Mouse (Mus musculus): ENCODE results near the gene Sestd1. TPM values are rescaled to one million over a fixed set of nuclear protein-coding genes. Genes with fewer than 3 reads are reported as not detected.

The Sestd1 gene
- polyA plus RNA-seq, 1 experiment from 2014 or later, result 14.7 TPM

DNA sequence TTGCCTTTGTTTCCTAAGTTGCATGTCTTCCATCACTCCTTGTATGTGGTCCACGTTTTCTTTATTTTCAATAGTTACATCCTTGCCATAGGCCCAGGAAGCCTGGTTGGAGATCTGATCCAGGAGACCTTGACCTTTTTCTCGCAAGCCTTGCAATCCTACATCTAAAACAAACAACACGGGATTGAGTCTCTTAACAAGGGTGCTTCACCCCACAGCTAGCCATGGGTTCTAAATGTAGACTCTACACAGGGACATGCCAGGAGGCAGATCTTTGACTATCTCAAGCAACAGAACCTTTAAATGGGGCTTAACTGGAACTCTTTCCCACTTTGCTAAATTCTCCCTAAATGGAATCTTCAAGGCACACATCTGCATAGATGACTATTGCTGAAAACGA is 83.6 kb downstream of the Sestd1 start:
- Histone ChIP-seq H3K4me1 (no peaks in the 10 kb centered on the region), H3K27me3 (ENCODE audit: low read depth, poor library complexity, severe bottlenecking) (no peaks in the 10 kb centered on the region), H3K9me3 (replicated peaks) (no peaks in the 10 kb centered on the region), H3K4me3 (no peak overlapping the region), H3K36me3 (peaks cover 59% of the 10 kb centered on the region), H3K27ac (replicated peaks) (no peak overlapping the region)
- DNase-seq (ENCODE audit: low spot score), result no peak
- WGBS, result 89% methylated on average over 4 of the region's 4 CpGs

DNA sequence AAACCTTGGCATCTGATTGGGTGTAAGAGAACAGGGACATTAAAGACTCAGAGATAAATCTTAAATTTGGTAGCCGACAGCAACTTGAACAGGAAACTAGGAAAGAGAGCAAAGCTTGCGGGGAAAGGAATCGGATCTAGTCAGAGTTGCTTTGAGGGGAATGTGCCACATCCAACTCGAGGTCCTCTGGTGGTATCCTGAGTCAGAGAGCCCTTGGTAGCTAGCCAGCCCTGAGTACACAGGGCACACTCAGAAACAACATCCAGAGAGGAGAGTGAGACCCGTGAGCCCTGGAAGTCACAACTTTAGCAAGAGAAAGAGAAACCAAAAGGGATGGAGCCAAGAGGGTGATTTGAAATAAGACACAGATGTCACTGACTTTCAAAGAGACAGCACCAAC is 85.3 kb downstream of the Sestd1 start:
- no peak for DNase-seq (ENCODE audit: low spot score)

DNA sequence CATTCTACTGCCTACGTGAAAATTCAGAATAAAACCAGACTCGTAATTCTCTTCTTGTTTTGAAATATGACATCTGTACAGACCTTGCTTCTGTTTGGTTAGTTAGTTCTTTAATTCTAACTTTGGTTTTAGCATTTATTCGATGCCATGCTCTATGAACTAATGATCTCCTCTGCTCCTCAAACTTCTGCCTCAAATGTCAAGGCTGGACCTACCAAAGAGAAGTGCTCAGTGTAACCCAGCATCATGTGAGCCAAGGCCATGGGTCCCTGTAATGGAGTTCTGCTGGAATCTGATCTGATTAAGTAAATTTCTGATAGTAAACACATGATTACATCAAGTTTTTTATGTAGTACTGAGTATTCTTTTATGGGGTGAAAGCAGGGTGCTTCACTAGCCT is 88.6 kb downstream of the Sestd1 start:
- DNase-seq (ENCODE audit: low spot score), result no peak
- no peaks in the 10 kb centered on the region for H3K9me3 ChIP-seq (replicated peaks)
- 92% methylated on average over 3 of the region's 3 CpGs for WGBS
- H3K27me3 ChIP-seq (ENCODE audit: low read depth, poor library complexity, severe bottlenecking), result no peaks in the 10 kb centered on the region
- no peak overlapping the region for H3K27ac ChIP-seq (replicated peaks)
- peaks cover 80% of the 10 kb centered on the region for H3K36me3 ChIP-seq
- no peaks in the 10 kb centered on the region for H3K4me1 ChIP-seq
- no peak overlapping the region for H3K4me3 ChIP-seq

More for the DNA sequence above, 85.3 kb downstream of the Sestd1 start:
- H3K4me3 ChIP-seq, result no peak overlapping the region
- no peaks in the 10 kb centered on the region for H3K9me3 ChIP-seq (replicated peaks)
- H3K27me3 ChIP-seq (ENCODE audit: low read depth, poor library complexity, severe bottlenecking), result no peaks in the 10 kb centered on the region
- no peaks in the 10 kb centered on the region for H3K4me1 ChIP-seq
- no peak overlapping the region for H3K27ac ChIP-seq (replicated peaks)
- WGBS, result 84% methylated on average over 5 of the region's 5 CpGs
- peaks cover 72% of the 10 kb centered on the region for H3K36me3 ChIP-seq

DNA sequence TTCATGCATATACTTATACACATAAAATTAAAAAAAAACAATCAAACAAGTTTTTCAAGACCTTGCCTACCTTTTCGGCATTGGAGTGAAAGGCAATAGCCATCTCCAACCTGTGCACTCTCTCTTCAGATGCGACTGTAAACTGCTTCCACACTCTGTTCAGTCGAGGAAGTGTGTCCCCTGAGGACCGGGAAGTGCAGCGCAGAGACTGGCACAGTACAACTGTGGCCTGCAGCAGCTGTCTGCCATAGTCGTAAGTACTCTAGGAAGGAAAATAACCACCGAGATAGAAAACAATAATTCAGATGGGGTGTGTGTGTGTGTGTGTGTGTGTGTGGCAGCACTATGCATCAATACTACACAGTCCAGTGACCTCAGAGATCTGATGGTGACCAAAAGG is 89.5 kb downstream of the Sestd1 start:
- Histone ChIP-seq H3K9me3 (replicated peaks) (no peaks in the 10 kb centered on the region), H3K4me1 (no peaks in the 10 kb centered on the region), H3K27ac (replicated peaks) (no peak overlapping the region), H3K27me3 (ENCODE audit: low read depth, poor library complexity, severe bottlenecking) (no peaks in the 10 kb centered on the region), H3K36me3 (peaks cover 78% of the 10 kb centered on the region), H3K4me3 (no peak overlapping the region)
- DNase-seq (ENCODE audit: low spot score), result no peak
- WGBS, result 96% methylated on average over 7 of the region's 7 CpGs

DNA sequence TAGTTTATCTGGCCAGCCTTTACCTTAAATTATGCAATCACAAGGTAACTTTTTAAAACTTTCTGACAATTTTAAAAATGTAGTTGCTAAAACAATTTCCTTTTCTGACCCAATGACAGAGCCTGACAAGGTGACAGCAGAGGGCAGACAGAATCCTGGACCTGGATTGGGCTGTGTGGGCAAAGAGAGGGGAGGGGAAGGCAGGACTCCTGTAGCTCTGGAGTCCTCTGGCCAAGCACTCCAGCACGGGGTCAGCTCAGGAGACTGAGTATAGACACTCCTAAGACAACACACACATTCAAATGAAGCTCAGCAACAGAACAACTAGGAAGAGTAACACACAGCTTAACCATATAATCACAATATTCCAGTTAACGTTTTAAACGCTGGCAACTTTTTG is 90.1 kb downstream of the Sestd1 start:
- DNase-seq (ENCODE audit: low spot score), result peak; percentile 4
- WGBS, result 90% methylated on average over 3 of the region's 3 CpGs
- Histone ChIP-seq H3K4me3 (no peak overlapping the region), H3K27ac (replicated peaks) (no peak overlapping the region), H3K4me1 (no peaks in the 10 kb centered on the region), H3K9me3 (replicated peaks) (no peaks in the 10 kb centered on the region), H3K27me3 (ENCODE audit: low read depth, poor library complexity, severe bottlenecking) (no peaks in the 10 kb centered on the region), H3K36me3 (peaks cover 77% of the 10 kb centered on the region)

DNA sequence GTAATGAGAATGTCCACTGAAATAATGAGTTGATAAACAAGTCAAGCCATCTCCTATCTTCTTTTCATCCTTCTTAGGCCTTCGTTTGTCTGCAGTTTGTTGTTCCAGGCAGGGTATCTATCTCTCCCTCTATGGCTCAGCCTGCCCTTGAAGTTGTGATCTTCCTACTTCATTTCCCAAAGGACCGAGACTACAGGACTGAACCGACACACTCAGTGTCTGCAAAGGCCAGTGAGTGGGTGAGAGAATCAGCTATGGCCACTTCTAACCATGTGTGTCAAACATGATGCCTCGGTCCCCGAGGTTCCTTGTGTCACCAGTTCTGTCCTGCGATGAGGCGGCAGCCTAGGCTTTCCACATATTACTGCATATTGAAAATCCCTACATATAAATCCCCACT is 90.7 kb downstream of the Sestd1 start:
- DNase-seq (ENCODE audit: low spot score), result peak; percentile 10
- Histone ChIP-seq H3K4me3 (no peak overlapping the region), H3K9me3 (replicated peaks) (no peaks in the 10 kb centered on the region), H3K36me3 (peaks cover 75% of the 10 kb centered on the region), H3K27me3 (ENCODE audit: low read depth, poor library complexity, severe bottlenecking) (no peaks in the 10 kb centered on the region), H3K27ac (replicated peaks) (no peak overlapping the region), H3K4me1 (no peaks in the 10 kb centered on the region)
- 94% methylated on average over 7 of the region's 7 CpGs for WGBS

DNA sequence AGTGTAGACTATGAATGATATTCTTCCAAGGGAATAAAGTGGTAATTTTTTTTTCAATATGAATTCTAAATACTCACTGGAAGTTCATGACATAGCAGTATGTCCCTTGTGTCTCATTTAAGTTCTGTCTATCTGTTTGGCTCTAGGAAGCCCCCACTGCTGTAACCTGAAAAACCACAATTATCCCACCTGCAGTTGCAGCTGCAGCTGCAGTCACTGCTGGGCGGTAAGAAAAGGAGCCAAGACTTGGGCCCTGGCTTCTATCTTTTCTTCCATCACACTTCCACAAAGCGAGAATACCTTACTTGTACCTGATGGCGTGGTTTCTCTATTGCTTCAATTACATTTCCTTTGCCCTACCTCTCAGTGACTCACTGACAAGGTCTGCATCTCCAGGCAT is 92.9 kb downstream of the Sestd1 start:
- peaks cover 66% of the 10 kb centered on the region for H3K36me3 ChIP-seq
- no peak overlapping the region for H3K27ac ChIP-seq (replicated peaks)
- no peak overlapping the region for H3K4me3 ChIP-seq
- H3K27me3 ChIP-seq (ENCODE audit: low read depth, poor library complexity, severe bottlenecking), result no peaks in the 10 kb centered on the region
- DNase-seq (ENCODE audit: low spot score), result no peak
- no peaks in the 10 kb centered on the region for H3K4me1 ChIP-seq
- 91% methylated on average over 3 of the region's 3 CpGs for WGBS
- no peaks in the 10 kb centered on the region for H3K9me3 ChIP-seq (replicated peaks)

DNA sequence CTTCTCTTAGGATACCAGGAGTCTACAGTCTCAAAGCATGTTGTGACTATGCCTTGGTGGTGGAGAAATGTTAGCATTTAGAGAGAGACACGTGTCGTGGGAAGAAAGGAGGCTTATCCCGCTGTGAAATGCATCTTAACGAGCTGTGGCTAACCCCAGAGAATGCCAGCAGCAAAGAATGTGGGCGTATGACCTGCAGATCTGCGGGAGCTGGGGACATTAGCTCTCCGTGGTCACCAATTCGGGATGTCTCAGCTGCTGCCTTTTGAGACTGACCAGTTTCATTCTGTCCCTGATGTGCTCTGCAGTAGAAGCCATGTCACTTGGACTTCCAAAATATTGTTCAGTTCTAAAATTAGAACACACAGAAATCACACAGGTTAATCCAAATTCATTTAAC is 93.5 kb downstream of the Sestd1 start:
- Histone ChIP-seq H3K4me3 (no peak overlapping the region), H3K9me3 (replicated peaks) (no peaks in the 10 kb centered on the region), H3K4me1 (no peaks in the 10 kb centered on the region), H3K36me3 (peaks cover 60% of the 10 kb centered on the region), H3K27ac (replicated peaks) (no peak overlapping the region), H3K27me3 (ENCODE audit: low read depth, poor library complexity, severe bottlenecking) (no peaks in the 10 kb centered on the region)
- DNase-seq (ENCODE audit: low spot score), result no peak
- WGBS, result 76% methylated on average over 8 of the region's 8 CpGs

DNA sequence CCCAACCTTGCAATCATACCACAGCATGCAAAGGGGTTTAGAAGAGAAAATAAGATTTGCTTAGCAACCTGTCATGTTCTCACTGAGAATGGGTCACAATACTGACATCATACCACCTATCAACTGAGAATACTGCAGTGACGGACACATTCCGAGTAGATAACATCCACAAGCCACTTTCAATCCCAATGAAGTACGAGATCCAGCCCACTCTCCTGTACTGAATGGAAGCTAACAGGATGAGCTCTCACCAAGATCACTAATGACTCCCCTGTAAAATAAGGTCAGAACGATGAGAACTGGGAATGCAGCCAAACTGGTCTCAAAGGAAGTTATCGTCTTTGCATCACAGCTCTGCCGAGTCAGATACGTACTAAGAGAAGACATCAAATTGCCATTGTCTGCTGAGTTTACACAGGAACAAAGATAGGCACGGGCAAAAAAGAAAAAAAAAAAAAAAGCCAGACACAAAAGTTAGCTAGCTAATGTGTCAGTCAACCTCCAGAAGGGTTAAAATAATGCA is 96.3 kb downstream of the Sestd1 start:
- no peaks in the 10 kb centered on the region for H3K27me3 ChIP-seq (ENCODE audit: low read depth, poor library complexity, severe bottlenecking)
- WGBS, result 86% methylated on average over 8 of the region's 8 CpGs
- no peaks in the 10 kb centered on the region for H3K4me1 ChIP-seq
- H3K36me3 ChIP-seq, result peaks cover 39% of the 10 kb centered on the region
- no peak overlapping the region for H3K27ac ChIP-seq (replicated peaks)
- no peaks in the 10 kb centered on the region for H3K9me3 ChIP-seq (replicated peaks)
- DNase-seq (ENCODE audit: low spot score), result no peak
- no peak overlapping the region for H3K4me3 ChIP-seq

DNA sequence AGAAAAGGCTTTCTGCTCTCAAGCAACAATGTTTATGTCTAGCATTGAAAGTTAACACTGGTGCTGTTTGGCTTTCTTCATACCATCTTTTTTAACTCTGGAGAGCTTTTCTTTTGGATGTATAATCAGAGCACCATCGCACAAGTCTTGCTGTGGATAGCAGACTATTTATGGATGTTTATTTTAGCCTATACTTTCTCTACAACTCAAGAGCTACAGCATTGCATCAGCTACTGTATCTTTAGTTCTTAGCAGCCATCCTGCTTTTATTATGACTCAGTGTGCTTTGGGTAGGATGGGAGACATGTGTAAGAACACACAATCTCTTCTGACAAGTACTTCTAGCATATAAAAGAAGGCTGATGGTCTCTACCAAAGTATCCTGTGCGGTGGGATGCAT is 96.7 kb downstream of the Sestd1 start:
- no peak overlapping the region for H3K27ac ChIP-seq (replicated peaks)
- DNase-seq (ENCODE audit: low spot score), result no peak
- peaks cover 37% of the 10 kb centered on the region for H3K36me3 ChIP-seq
- no peaks in the 10 kb centered on the region for H3K9me3 ChIP-seq (replicated peaks)
- no peak overlapping the region for H3K4me3 ChIP-seq
- no peaks in the 10 kb centered on the region for H3K27me3 ChIP-seq (ENCODE audit: low read depth, poor library complexity, severe bottlenecking)
- H3K4me1 ChIP-seq, result no peaks in the 10 kb centered on the region
- 92% methylated on average over 2 of the region's 2 CpGs for WGBS

DNA sequence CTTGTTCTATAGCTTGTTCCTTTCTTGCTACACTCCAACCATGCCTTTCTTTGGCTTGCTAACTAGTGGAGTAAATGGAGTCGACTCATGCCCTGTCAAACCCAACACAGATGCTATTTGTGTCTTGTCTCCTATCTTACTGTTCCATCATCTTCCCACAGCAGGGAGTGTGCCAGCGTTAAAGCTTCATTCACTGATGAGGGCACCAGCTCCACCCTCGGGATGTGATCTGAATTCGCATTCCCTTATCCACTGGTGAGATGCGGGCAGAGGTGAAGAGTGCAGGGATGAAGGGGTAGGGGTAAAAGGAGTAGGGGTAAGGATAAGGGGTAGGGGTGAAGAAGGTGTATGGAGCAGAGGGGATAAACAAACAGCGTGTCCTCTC is 97.4 kb downstream of the Sestd1 start:
- WGBS, result 86% methylated on average over 6 of the region's 6 CpGs
- no peaks in the 10 kb centered on the region for H3K4me1 ChIP-seq
- H3K27ac ChIP-seq (replicated peaks), result no peak overlapping the region
- H3K4me3 ChIP-seq, result no peak overlapping the region
- no peak for DNase-seq (ENCODE audit: low spot score)
- no peaks in the 10 kb centered on the region for H3K27me3 ChIP-seq (ENCODE audit: low read depth, poor library complexity, severe bottlenecking)
- no peaks in the 10 kb centered on the region for H3K9me3 ChIP-seq (replicated peaks)
- peaks cover 31% of the 10 kb centered on the region for H3K36me3 ChIP-seq

DNA sequence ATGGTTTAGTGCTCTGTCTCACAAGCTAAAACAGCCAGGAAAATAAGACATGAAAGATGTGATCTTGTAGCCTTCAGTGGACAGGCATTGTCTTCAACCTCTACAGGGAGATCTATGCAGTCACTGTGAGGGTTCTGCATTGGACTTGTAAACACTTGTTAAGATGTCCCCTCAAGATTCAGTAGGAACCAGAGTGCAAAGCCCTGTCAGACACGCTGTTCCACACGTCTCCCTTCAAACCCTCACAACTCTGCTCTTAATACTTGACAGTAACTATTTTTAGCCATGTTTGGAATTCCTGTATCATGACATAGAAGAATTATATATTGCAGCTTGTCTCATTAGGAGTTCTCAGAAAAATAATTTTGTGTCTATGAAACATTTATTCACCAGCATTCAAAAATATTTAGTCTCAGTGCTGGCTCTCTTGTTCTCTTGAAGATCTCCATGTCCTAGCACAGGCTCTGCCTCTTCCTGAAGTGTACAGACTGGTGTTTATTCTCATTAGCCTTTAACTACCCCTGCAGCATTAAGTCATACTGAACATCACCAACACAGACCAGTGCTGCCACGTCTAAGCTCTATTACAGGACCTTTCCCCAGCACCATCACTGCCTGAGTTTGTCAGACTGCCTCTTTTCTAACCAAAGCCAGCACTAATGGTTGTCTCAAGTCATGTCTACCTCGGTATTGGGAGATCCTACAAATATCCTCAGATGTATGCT is 98.0 kb downstream of the Sestd1 start:
- Histone ChIP-seq H3K27me3 (ENCODE audit: low read depth, poor library complexity, severe bottlenecking) (no peaks in the 10 kb centered on the region), H3K9me3 (replicated peaks) (no peaks in the 10 kb centered on the region)
- WGBS, result 88% methylated on average over 4 of the region's 4 CpGs

DNA sequence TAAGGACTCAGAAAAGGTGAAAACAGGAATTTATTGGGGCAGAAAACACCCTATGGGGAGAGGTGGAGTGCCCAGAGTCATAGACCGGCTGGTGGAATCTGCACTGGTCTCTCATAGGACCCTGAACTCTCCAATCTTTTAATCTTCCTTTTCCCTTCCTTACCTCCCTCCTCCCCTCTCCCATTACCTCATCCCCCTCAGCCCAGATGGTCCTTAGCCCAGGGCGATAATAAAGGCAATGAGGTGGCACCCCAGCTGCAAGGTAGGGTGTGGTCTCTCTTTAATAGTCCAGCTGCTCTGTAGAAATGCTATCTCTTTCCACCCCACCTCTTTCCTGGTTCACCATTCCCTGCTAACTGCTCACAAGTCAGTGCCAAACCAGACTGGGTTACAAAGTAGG is 102.9 kb downstream of the Sestd1 start:
- Histone ChIP-seq H3K4me3 (no peak overlapping the region), H3K9me3 (replicated peaks) (no peaks in the 10 kb centered on the region), H3K27ac (replicated peaks) (peak overlapping the region; percentile 55), H3K4me1 (peaks cover 19% of the 10 kb centered on the region), H3K36me3 (peaks cover 2% of the 10 kb centered on the region; the same call in 1 of the 2 replicates), H3K27me3 (ENCODE audit: low read depth, poor library complexity, severe bottlenecking) (no peaks in the 10 kb centered on the region)
- WGBS, result 84% methylated on average over 2 of the region's 2 CpGs
- DNase-seq (ENCODE audit: low spot score), result peak; percentile 11

More for the DNA sequence above, 98.0 kb downstream of the Sestd1 start:
- Histone ChIP-seq H3K27ac (replicated peaks) (no peak overlapping the region), H3K36me3 (peaks cover 25% of the 10 kb centered on the region), H3K4me3 (no peak overlapping the region), H3K4me1 (no peaks in the 10 kb centered on the region)
- DNase-seq (ENCODE audit: low spot score), result no peak

All from midbrain, embryonic 10.5 days (tissue).